Mouse (Mus musculus) cerebellum, postnatal 25 days (tissue): ENCODE measurements around the gene Alg5.

Source experiments
- DNase-seq, 2 experiments: peaks; one replicate each; pipeline ENCODE4 v3.0.0; 2021; ENCODE audit warnings: mixed read lengths in 2 of 2

Alg5 gene

DNA sequence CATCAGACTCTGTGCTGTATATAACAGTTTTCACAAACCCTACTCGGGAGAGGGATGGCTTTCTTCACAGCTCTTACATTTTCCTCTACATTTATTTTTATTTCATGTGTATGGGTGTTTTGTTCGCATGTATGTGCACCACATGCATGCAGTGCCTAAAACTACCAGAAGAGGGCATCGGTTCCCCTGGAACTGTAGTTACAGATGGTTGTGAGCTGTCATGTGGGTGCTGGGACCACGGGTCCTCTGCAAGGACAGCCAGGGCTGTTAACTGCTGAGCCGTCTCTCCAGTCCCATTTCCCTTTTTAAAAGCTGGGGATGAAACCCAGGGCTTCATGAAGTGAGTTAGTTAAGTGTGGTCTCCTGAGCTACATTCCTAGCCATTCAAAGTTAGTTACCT lies 60.0 kb downstream of the Alg5 start:
- DNase-seq, result no peak

DNA sequence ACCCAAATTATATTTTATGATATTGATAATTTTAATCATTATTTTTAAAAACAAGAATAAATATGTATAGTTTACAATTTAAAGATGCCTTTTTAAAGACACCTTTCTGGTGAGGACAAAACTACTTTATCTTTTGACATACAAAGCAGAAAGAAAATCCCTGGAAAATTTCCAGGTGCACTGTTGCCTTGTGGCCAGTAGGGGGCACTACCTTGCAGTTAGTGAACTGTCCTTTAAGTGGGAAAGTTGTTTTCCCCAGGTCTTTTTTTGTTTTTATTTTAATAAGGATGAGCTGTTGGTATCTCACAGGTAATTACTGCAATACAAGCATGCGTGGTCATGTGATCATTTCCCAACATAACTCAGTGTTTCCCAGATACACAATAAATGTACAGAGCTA lies 60.5 kb downstream of the Alg5 start:
- DNase-seq, result no peak

DNA sequence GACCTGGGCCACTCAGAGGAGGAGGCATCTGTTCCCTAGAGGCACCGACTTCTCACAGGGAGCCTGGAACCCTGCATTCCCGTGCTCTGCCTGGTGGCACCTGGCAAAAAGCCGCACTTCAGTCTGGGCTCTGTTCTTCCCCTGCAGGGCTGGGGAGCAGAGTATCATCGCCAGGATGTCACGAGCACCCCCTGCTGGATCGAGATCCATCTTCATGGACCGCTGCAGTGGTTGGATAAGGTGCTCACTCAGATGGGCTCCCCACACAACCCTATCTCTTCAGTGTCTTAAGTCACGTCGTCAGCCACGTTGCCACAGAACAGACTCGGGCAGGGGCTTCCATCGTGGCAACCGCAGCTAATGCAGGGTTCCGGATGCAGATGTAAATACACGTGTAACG lies 61.9 kb downstream of the Alg5 start:
- peak; percentile 51 to 73 for DNase-seq
